15 mouse cellular contexts compared by ENCODE assay signal in genomic region chr6:66965203-66965602, GRCm38 (mm10).
"Had no signal": no experiment of that assay in that cellular context is flagged by ENCODE, and none has a peak within 500 bp of the region (broad histone marks: within the 10 kb centered on the region; RNA-seq: fewer than 3 reads in every experiment).

No protein-coding gene starts in this region.

- H3K27me3 ChIP-seq: limb, embryonic 15.5 days; midbrain, embryonic 15.5 days; neural tube, embryonic 12.5 days; stomach, embryonic 15.5 days had no signal

- H3K27ac ChIP-seq: limb, embryonic 15.5 days; liver, embryonic 14.5 days; macrophage; midbrain, embryonic 13.5 days; midbrain, embryonic 15.5 days; neural tube, embryonic 12.5 days; stomach, embryonic 15.5 days; stomach, postnatal 0 days had no signal

- H3K9ac ChIP-seq: limb, embryonic 15.5 days; liver, embryonic 14.5 days; lung, embryonic 14.5 days; midbrain, embryonic 13.5 days; midbrain, embryonic 15.5 days; neural tube, embryonic 12.5 days; stomach, embryonic 15.5 days had no signal

- H3K4me2 ChIP-seq: limb, embryonic 15.5 days; liver, embryonic 11.5 days; lung, embryonic 14.5 days; midbrain, embryonic 11.5 days; midbrain, embryonic 13.5 days; midbrain, embryonic 15.5 days; neural tube, embryonic 12.5 days; stomach, embryonic 15.5 days had no signal

- H3K4me3 ChIP-seq: limb, embryonic 15.5 days; midbrain, embryonic 13.5 days; midbrain, embryonic 15.5 days; neural tube, embryonic 12.5 days; stomach, embryonic 15.5 days had no signal

- H3K9me3 ChIP-seq: limb, embryonic 15.5 days; midbrain, embryonic 13.5 days; midbrain, embryonic 15.5 days; neural tube, embryonic 12.5 days; stomach, embryonic 15.5 days had no signal

- DNase-seq: lung, embryonic 14.5 days; right cerebral cortex, postnatal 14 days; thymus, adult 2 months; thymus, postnatal 25 days; thymus, postnatal 4 days had no signal

- H3K36me3 ChIP-seq: limb, embryonic 15.5 days; midbrain, embryonic 13.5 days; midbrain, embryonic 15.5 days; neural tube, embryonic 12.5 days; stomach, embryonic 15.5 days had no signal
